Mouse (Mus musculus): Measurements from ENCODE around the gene Tob1.
A peak's percentile ranks its signal among the peaks of the same experiment; 100 is the strongest.

Gene Tob1

GRCm38 (mm10) chr11:94229207-94229960, 18.1 kb downstream of the Tob1 start:
- DNase-seq (ENCODE audit: low read depth), result no peak

GRCm38 (mm10) chr11:94230244-94230643, 19.0 kb downstream of the Tob1 start:
- DNase-seq (ENCODE audit: low read depth), result no peak

- no peak for DNase-seq (ENCODE audit: low read depth)
Observed at GRCm38 (mm10) chr11:94231821-94232552, 20.7 kb downstream of the Tob1 start.

- DNase-seq (ENCODE audit: low read depth), result no peak
Observed at GRCm38 (mm10) chr11:94233405-94233804, 22.2 kb downstream of the Tob1 start.

- DNase-seq (ENCODE audit: low read depth), result no peak
Observed at GRCm38 (mm10) chr11:94234380-94234779, 23.1 kb downstream of the Tob1 start.

GRCm38 (mm10) chr11:94234857-94235256, 23.6 kb downstream of the Tob1 start:
- DNase-seq (ENCODE audit: low read depth), result no peak

- peak; percentile 91 for DNase-seq (ENCODE audit: low read depth)
Observed at GRCm38 (mm10) chr11:94236074-94236473, 24.8 kb downstream of the Tob1 start.

- no peak for DNase-seq (ENCODE audit: low read depth)
Observed at GRCm38 (mm10) chr11:94238786-94239185, 27.5 kb downstream of the Tob1 start.

GRCm38 (mm10) chr11:94239706-94240105, 28.5 kb downstream of the Tob1 start:
- no peak for DNase-seq (ENCODE audit: low read depth)

GRCm38 (mm10) chr11:94242760-94243421, 31.6 kb downstream of the Tob1 start:
- peak; percentile 42 for DNase-seq (ENCODE audit: low read depth)

GRCm38 (mm10) chr11:94243422-94244180, 32.3 kb downstream of the Tob1 start:
- peak; percentile 69 for DNase-seq (ENCODE audit: low read depth)

- DNase-seq (ENCODE audit: low read depth), result no peak
Observed at GRCm38 (mm10) chr11:94244385-94244784, 33.1 kb downstream of the Tob1 start.

- DNase-seq (ENCODE audit: low read depth), result no peak
Observed at GRCm38 (mm10) chr11:94245955-94246788, 34.9 kb downstream of the Tob1 start, which contains the start of gene Wfikkn2. Wfikkn2 (minus strand) TSS chr11:94246005.

GRCm38 (mm10) chr11:94246789-94247061, 35.5 kb downstream of the Tob1 start:
- DNase-seq (ENCODE audit: low read depth), result no peak

- DNase-seq (ENCODE audit: low read depth), result peak; percentile 36
Observed at GRCm38 (mm10) chr11:94253156-94253555, 41.9 kb downstream of the Tob1 start.

GRCm38 (mm10) chr11:94253691-94254090, 42.4 kb downstream of the Tob1 start:
- DNase-seq (ENCODE audit: low read depth), result no peak

GRCm38 (mm10) chr11:94255733-94256132, 44.5 kb downstream of the Tob1 start:
- DNase-seq (ENCODE audit: low read depth), result no peak

- no peak for DNase-seq (ENCODE audit: low read depth)
Observed at GRCm38 (mm10) chr11:94257987-94258386, 46.7 kb downstream of the Tob1 start.

GRCm38 (mm10) chr11:94259814-94260213, 48.6 kb downstream of the Tob1 start:
- DNase-seq (ENCODE audit: low read depth), result peak; percentile 65

GRCm38 (mm10) chr11:94261585-94262370, 50.5 kb downstream of the Tob1 start:
- no peak for DNase-seq (ENCODE audit: low read depth)
